Mouse (Mus musculus): Measurements from ENCODE around the gene Gm973.

Gene Gm973

GRCm38 (mm10) chr1:59543911-59544310 is 27.8 kb downstream of the Gm973 start:
- no peak for DNase-seq (ENCODE audit: low read depth)

GRCm38 (mm10) chr1:59548486-59548885 is 32.4 kb downstream of the Gm973 start:
- DNase-seq (ENCODE audit: low read depth), result no peak

DNA sequence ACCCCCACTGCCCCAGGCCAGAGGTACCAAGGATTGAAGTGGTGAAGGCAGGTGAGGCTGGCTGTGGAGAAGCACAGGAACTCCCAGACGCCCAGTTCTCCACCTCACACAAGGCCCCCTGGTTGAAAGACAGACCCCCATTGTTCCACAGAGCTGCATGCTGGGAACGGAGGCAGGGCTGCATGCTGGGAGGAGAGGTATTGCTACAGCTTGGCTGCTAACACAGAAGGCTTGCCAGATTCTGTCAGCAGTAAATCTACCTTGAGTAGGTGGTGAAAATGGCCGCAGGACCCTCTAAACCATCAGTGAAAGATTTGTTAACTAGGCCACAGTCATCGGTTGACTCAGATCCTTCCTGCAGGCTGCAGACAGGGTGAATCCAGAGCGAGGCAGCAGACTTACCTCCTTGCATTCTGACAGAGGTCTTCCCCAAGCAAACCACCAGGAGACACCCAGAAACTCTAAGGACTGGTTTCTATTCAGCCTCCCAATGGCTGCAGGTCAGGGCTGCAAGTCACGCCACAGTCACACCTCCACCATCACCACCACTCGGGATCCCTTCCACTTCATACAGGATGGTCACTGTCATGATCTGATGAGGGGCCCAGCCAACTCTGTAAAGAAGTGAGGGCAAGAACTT is 33.1 kb downstream of the Gm973 start:
- peak; percentile 33 for DNase-seq (ENCODE audit: low read depth)

DNA sequence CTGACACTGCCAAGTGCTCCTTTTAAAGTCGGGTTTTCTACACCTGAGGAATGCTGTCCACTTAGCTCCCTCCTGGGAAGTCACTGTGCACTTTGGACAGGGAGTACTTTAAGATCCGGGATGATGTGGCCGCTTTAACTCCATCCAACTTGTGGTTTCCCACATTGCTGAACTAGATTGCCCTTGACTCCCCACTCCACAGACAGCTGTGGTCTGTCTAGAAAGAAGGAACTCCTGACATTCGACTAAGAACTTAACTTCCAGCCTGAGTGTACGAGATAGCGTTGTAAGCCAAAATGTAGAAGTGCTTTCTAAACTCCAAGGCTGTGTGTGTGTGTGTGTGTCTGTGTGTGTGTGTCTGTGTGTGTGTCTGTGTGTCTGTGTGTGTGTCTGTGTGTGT is 34.2 kb downstream of the Gm973 start:
- DNase-seq (ENCODE audit: low read depth), result no peak

DNA sequence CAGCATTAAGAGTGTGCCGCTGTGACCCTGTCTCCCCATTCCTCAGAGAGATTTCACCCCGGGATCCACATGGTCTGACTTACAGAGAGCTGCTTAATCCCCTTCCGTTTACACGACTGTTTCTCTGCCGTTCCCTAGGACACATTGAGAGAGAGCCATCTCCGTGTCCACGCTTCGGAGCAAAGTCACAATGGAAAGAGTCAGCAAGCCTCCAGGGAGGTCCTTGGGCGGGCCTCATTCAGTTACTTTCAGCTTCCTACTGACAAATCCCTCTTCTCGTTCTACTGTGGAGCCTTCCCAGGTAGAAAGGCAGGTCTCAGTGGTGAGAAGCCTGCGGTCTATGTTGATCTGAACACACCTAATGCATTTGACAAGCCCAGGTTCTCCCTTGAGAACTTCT is 34.9 kb downstream of the Gm973 start:
- DNase-seq (ENCODE audit: low read depth), result no peak

- no peak for DNase-seq (ENCODE audit: low read depth)
These were observed 37.6 kb downstream of the Gm973 start for GRCm38 (mm10) chr1:59553708-59554107.

GRCm38 (mm10) chr1:59563581-59563980 is 47.5 kb downstream of the Gm973 start:
- no peak for DNase-seq (ENCODE audit: low read depth)

DNA sequence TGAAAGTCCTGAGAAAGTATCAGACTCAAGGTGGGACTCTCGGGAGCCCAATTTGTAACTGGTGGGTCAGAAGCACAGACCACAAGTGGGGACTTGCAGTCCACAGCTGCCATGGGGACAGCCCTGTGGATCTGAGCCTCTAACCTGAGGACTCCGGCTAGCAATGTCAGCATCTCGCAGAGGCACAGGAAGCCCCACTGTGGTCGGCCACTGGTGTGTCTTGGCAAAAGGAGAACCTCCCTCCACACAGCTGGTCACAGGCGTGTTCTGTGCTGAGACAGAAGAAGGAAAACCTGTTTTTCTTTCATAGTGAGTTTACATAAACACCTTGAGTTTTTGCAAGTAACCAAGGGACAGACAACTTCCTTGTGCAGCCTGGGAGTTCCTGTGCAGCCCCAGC is 49.7 kb downstream of the Gm973 start:
- no peak for DNase-seq (ENCODE audit: low read depth)

DNA sequence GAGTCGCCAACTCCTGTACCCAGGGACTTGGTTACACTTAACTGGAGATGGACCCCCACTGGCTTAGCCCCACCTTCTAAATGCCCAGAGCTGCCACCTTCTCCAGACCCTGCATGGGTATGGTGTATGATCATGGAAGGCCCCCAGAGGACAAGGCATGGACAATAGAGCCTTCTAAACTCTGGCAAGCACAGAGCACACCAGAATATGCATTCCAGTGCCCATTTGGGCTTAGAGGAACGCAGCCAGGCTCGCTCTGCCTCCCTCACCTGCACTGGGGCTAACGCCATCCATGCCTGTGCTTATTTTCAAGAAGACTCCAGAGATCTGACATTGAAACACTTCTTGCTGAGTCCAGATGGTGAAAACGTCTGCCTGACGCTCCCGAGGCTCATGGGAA is 50.2 kb downstream of the Gm973 start:
- DNase-seq (ENCODE audit: low read depth), result no peak

DNA sequence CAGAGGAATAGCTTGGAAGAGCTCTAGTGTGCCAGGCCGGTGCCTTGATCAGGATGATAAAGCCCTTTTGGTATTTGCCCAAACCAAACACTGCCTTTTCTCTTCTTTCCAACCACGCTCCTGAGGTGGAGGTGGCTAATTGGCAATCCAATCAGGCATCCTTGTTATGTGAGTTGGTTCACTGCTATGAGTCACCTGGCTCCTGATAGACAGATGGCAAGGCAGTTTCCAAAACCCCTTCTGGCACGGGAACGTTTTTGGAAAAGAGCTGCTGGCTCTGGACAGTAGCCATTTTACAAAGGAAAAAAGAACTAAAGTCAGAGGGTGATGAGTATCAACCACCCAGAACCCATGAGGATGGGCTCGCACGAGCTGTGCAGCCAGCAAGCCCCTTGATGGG is 50.9 kb downstream of the Gm973 start:
- peak; percentile 79 for DNase-seq (ENCODE audit: low read depth)

DNA sequence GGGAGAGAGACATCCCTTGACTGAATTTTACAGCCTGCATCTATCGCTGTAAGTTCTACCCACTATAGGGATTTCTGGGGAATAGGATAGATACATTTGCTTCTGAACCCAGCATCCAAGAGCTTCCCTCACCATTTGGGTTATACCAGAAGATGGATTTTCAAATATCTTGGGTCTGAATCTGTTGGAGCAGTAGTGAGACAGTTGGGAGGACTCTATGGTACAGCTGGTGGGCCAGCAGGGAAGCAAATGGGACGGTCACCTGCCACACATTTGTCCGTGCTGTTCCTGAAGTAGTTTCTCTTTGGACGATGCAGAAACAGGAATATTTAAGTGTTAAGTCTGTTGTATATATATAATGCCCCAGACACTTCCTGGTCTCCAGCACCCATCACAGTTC is 51.5 kb downstream of the Gm973 start:
- DNase-seq (ENCODE audit: low read depth), result no peak

DNA sequence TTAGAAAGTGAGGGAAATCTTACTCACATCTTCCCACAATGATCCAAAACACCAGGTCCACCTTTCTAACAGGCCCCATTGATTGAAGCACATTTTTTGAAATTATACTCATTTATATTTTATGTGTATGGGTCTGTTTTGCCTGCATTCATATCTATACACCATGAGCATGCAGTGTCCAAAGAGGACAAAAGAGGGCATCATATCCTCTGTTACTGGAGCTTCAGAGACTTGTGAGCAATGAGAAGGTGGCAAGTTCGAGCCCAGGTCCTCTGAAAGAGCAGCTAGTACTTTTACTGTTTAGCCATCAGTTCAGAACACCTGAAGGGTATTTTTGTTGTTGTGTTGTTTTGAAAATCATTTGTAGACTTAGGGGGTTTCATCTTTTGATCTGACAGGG is 52.2 kb downstream of the Gm973 start:
- no peak for DNase-seq (ENCODE audit: low read depth)

- DNase-seq (ENCODE audit: low read depth), result peak; percentile 57
These were observed 53.2 kb downstream of the Gm973 start for GRCm38 (mm10) chr1:59569301-59569700.

DNA sequence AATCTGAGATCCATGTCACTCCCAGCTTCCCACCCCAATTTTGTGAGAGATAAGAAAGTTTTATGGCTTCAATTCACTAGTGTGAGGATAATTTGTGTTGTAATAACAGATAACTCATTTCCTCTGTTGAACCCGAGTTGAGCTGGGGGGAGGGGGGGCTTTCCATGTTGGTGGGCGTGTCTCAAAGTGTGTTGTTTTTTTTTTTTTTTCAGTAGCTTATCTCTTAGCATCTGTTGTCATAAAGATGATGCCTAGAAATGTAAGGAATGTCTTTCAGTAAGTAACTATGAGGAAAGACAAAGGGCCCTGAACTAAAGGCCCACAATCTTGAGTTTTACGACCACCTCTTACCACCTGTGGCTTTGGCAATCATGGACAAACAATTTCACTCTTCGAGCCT is 54.7 kb downstream of the Gm973 start:
- DNase-seq (ENCODE audit: low read depth), result no peak

DNA sequence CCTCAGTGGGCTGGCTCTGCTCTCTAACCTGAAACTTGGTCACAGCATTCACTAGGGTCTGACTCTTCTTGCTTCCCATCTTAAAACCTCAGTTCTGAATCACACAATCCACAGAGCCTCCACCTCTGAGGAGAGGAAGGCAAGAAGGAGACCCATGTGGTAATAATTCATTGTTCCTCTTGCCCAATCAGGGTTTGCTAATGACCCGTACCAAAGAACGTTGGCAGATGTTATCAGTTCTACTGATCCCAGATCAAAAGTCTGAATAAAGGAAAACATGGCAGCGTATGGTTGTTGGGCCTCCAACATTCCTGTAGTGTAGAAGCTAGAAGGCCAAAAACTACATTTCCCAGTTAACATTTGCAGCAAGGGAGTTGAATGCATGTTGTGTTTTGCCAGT is 55.4 kb downstream of the Gm973 start:
- peak; percentile 53 for DNase-seq (ENCODE audit: low read depth)

- DNase-seq (ENCODE audit: low read depth), result no peak
These were observed 57.8 kb downstream of the Gm973 start for GRCm38 (mm10) chr1:59573843-59574242.

DNA sequence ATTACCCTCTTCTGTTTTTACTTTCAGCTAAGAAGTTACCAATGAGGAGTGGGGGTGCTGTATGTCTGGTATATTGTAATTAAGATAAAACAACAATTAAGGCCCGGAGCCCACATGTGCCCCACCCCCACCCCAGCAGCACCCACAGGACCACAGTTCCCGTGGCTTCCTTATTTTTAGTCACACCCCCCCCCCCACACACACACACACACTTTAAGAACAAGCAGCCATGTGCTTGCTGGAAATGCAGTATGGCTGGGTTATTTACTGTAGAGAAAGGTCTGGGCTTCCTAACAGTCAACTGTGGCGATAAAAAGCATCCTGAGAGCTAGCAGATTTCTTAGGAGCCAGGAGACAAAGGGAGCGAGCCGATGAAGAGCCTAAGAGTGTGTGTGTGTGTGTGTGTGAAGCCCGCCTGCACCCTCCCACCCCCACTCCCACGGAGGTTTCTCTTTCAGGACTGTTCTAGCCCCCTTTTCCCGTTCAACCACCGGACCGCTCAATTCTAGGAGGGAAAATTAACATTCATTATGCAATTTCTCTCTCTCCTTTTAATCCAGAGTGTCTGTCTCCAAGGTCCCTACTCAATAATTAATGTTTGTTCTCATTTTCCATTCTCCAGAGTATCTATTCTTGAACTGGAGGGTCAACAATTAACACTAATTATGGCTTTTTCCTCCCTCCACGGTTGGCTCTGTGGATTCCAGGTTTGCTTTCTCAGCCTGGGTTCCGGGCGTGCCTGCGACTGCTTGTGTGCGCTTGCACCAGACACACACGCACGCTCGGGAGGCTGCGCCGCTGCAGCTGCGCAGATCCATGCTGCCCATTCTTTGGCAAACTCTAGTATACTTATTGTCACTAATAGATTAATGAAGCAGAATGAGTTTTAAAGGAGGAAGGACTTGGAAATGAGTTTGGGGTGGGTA is 58.5 kb downstream of the Gm973 start:
- no peak for DNase-seq (ENCODE audit: low read depth)

- peak; percentile 54 for DNase-seq (ENCODE audit: low read depth)
These were observed 62.7 kb downstream of the Gm973 start for GRCm38 (mm10) chr1:59578770-59579169.

DNA sequence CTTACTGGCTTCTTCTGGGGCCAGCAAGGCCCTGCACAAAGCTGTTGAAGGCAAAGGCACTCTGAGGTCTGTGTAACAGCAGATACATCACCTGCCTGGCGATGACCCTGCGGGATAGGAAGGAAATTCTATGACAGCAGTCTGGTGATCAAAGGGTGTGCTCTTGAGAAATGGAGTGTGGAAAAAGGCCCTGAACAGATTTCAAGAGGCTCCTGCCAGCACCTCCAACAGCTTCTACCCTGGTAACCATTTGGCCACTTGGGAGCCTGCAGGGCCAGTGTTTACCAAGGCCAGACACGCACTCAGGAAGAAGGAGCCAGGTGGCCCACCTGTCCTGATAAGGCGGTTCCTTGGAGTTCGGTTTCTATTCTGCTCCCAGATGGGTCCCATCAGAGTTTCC is 63.3 kb downstream of the Gm973 start:
- no peak for DNase-seq (ENCODE audit: low read depth)

DNA sequence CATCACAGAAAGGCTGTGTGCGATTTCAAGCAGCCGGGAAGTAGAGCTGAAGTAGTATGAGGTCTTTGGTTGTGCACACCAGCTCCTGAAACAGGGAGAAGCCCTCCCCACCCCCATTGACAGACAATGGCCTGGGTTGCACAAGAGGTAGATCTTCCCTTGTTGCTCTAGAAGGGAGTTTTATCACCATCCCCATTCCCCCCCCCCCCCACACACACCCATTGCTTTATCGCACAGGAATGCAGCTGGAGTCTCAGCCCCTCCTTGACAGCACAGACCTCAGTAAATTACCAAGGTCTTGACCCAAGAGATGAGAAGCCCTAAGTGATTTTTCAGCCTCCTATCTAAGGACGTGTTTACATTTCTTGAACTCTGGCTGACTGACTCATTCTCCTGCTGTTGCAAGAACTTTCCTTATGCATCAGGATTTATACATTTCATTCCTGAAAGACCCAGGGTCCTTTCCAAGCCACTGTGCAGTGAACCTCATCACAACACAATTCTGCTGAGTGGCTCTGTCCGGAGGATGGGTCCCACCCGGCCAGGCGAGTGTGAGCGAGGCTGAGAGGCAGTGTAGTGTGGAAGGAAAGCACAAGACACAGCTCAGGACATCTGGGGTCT is 64.2 kb downstream of the Gm973 start:
- DNase-seq (ENCODE audit: low read depth), result peak; percentile 79

DNA sequence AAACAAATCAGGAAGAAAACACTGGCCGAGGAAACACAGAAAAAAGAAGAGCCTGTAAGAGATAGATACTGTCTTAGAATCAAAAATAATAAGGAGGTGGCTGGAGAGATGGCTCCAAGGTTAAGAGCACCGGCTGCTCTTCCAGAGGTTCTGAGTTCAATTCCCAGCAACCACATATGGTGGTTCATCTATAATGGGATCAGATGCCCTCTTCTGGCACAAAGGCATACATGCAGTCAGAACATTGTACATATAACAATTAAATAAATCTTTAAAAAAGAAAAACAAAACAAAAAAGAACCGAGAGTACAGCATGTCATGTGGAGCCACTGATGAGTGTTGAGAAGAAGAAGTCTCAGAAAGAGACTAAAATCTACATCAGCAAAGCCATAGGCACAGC is 64.8 kb downstream of the Gm973 start:
- peak; percentile 59 for DNase-seq (ENCODE audit: low read depth)

- peak; percentile 83 for DNase-seq (ENCODE audit: low read depth)
These were observed 68.8 kb downstream of the Gm973 start for GRCm38 (mm10) chr1:59584656-59585410.

All from NIH3T3 (cell line).